Mouse (Mus musculus) CH12.LX (cell line): ENCODE results near the gene Naa16.
"Not testable (repeated sequence)": the region's sequence is repeated elsewhere in the genome, so short reads cannot be mapped to it uniquely, and the experiment has no call there.

ENCODE experiments used
- CHD1 ChIP-seq: IDR thresholded peaks from 2 replicates; pipeline ENCODE4 v1.6.1; 2012; ENCODE audit warnings: low read depth, low read length, improper control_type of control experiment, inconsistent platforms
- CTCF ChIP-seq, 2 experiments: IDR thresholded peaks in 1 of 2; conservative IDR thresholded peaks in 1 of 2; 2 replicates each; pipeline ENCODE4 v1.5.1; 2011 to 2012; ENCODE audit warnings: low read depth in 2 of 2, low read length in 2 of 2, improper control_type of control experiment in 1 of 2, inconsistent platforms in 1 of 2, mild to moderate bottlenecking in 1 of 2, moderate library complexity in 1 of 2
- ETS1 ChIP-seq: conservative IDR thresholded peaks from 2 replicates; pipeline ENCODE4 v1.6.1; 2012; ENCODE audit warnings: low read depth, mild to moderate bottlenecking, inconsistent platforms, low read length, improper control_type of control experiment, moderate library complexity
- JUND ChIP-seq: conservative IDR thresholded peaks from 2 replicates; pipeline ENCODE4 v1.6.1; 2011; ENCODE audit warnings: low read depth, low read length, improper control_type of control experiment
- NRF1 ChIP-seq: IDR thresholded peaks from 2 replicates; pipeline ENCODE4 v1.6.1; 2014; ENCODE audit warnings: low read depth, mild to moderate bottlenecking, inconsistent platforms, low read length, improper control_type of control experiment, moderate library complexity
- POLR2A ChIP-seq: IDR thresholded peaks from 2 replicates; pipeline ENCODE4 v1.6.1; 2011; ENCODE audit warnings: low read depth, mild to moderate bottlenecking, improper control_type of control experiment, low read length
- ZKSCAN1 ChIP-seq: IDR thresholded peaks from 2 replicates; pipeline ENCODE4 v1.6.1; 2012; ENCODE audit warnings: low read depth, inconsistent platforms, low read length, improper control_type of control experiment, borderline replicate concordance
- ZMIZ1 ChIP-seq: IDR thresholded peaks from 2 replicates; pipeline ENCODE4 v1.6.1; 2012; ENCODE audit warnings: low read depth, mild to moderate bottlenecking, inconsistent platforms, low read length, improper control_type of control experiment
- ZNF384 ChIP-seq: IDR thresholded peaks from 2 replicates; pipeline ENCODE4 v1.6.1; 2012; ENCODE audit warnings: low read depth, low read length, improper control_type of control experiment, inconsistent platforms

- not testable (repeated sequence) for TF ChIP-seq POLR2A; CTCF (conservative IDR thresholded peaks at IDR 0.05 in 1 of 2, IDR thresholded peaks at IDR 0.05 in 1 of 2; ENCODE audit: low read depth in 2 of 2, low read length in 2 of 2); ZKSCAN1; JUND; NRF1; ETS1; CHD1; ZNF384; ZMIZ1
These were observed 36.3 kb upstream of the Naa16 start for GRCm38 (mm10) chr14:79426730-79427365.
